Mouse (Mus musculus): ENCODE results near the gene Tob2. TPM values are rescaled to one million over a fixed set of nuclear protein-coding genes. Genes with fewer than 3 reads are reported as not detected.

The Tob2 gene
- polyA plus RNA-seq, 1 experiment, result 21.0 TPM

DNA sequence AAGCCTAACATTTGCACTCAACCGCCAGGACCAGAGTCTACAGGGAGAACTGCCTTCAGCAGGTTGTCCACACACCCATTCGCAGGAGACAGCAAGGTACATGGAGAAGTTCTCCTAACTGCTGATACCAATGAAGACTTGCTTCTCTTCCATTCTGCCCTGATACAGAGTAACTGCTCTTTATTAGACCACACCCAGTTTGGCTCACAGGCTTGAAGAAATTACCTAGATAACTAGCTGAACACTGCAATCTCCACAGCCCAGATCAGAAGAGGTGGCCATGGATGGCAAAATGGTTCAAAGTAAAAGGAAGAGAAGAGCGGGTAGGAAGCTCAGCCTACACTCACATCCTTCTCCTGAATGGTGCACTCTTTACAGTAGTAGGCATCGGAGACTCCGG is 11.4 kb upstream of the Tob2 start:
- no peak for TF ChIP-seq CTCF (IDR thresholded peaks at IDR 0.05; ENCODE audit: extremely low read depth, insufficient read depth, low read length)
- no peak for TF ChIP-seq POLR2A (IDR thresholded peaks at IDR 0.05; ENCODE audit: extremely low read depth, insufficient read depth, low read length)
- Histone ChIP-seq H3K4me3 (ENCODE audit: insufficient read depth, low read length) (no peak overlapping the region), H3K4me1 (ENCODE audit: control insufficient read depth, insufficient read depth, low read length) (no peaks in the 10 kb centered on the region), H3K27ac (ENCODE audit: insufficient read depth, low read length) (no peak overlapping the region)

DNA sequence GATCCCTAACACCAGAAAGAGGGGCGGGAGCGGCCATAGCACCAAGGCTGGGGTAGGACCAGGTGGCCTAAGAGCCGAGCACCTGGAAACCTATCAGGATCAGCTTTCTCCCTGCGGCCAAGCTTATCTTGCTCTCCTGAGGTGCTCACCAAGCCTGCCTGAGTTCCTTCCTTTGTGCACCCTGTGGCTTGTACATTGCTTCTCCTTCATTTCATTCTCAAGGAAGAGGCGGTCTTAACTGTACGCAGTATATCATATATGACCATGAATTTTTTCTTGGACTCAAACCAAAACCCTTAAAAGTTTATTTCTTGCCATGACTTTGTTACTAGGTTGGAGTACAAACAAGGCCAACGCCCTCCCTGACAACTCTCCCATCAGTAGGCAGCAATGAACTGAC is 5.6 kb upstream of the Tob2 start:
- Histone ChIP-seq H3K27ac (ENCODE audit: insufficient read depth, low read length) (no peak overlapping the region), H3K4me3 (ENCODE audit: insufficient read depth, low read length) (no peak overlapping the region), H3K4me1 (ENCODE audit: control insufficient read depth, insufficient read depth, low read length) (no peaks in the 10 kb centered on the region)
- no peak for TF ChIP-seq POLR2A (IDR thresholded peaks at IDR 0.05; ENCODE audit: extremely low read depth, insufficient read depth, low read length)
- TF ChIP-seq CTCF (IDR thresholded peaks at IDR 0.05; ENCODE audit: extremely low read depth, insufficient read depth, low read length), result no peak

DNA sequence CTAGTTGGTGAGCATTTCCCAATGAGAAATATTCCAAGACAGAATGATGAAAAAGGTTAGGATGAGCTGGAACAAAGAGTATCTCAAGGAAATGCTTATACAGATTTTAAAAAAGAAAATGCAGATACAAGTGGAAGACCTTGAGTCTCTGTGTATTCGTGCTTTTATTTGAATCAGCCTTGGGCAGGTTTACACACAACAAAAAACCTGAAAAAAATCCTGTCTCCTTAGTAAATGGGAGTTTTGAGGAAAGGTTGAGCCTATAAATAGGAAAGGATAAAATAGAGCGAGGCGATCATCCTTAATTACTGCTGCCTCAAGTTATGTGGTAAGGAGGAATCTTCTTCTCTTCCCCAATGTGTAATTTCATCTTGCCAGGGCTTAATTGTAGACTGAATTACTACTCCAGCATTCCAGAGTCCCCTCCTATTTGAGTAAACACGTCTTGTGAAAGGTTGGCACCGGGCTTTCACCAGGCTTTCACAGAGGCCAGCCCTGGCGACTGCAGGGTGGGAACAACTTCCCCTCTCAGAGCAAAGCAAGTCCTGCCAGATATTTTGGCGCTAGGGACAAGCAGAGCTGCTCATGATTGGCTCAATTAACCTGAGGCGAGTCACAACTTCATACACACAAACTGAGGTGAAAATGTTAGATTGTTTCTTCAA is 2.0 kb upstream of the Tob2 start:
- Histone ChIP-seq H3K27ac (ENCODE audit: insufficient read depth, low read length) (peak overlapping the region; percentile 61), H3K4me3 (ENCODE audit: insufficient read depth, low read length) (no peak overlapping the region; the same call in 1 of the 2 replicates), H3K4me1 (ENCODE audit: control insufficient read depth, insufficient read depth, low read length) (no peaks in the 10 kb centered on the region)
- no peak for TF ChIP-seq POLR2A (IDR thresholded peaks at IDR 0.05; ENCODE audit: extremely low read depth, insufficient read depth, low read length)
- TF ChIP-seq CTCF (IDR thresholded peaks at IDR 0.05; ENCODE audit: extremely low read depth, insufficient read depth, low read length), result no peak

DNA sequence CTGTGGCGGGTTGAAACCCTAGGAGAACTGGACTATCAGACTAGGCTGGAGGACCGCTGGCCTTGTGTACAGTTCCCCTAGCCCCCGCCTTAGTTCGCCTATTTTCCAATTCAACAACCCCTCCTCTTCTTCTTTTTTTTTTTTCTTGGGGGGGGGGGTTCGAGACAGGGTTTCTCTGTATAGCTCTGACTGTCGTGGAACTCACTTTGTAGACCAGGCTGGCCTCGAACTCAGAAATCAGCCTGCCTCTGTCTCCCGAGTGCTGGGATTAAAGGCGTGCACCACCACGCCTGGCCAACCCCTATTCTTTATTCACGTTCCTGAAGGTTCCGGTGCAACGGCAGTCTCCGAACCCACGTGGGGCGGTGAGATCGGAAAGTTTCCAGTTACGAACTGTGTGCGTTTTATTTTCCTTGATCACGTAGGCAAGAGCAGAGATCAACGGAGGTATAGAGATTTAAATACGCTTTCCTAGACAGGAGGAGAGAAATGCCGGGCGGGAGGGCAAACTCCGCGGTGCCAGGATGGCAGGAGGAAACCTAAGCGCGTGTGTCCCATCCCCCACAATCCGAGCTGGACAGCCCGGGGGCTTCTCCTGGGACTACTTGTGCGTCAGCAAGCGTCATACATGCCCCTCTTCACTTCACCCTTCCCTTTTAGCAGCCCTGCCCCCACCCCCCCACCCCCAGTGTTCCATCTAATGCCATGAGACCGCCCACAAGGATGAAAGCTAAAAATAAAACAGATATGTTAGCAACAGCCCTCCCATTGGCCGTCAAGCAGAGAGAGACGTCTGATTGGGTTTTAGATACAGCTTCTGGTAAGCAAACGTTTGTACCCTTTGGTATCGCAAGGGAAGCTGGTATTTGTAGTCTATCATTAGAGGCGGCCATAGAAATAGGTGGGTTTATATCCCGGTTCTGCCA is 997 bp upstream of the Tob2 start:
- peak overlapping the region; percentile 95 for H3K27ac ChIP-seq (ENCODE audit: insufficient read depth, low read length)
- TF ChIP-seq POLR2A (IDR thresholded peaks at IDR 0.05; ENCODE audit: extremely low read depth, insufficient read depth, low read length) (no peak), CTCF (IDR thresholded peaks at IDR 0.05; ENCODE audit: extremely low read depth, insufficient read depth, low read length) (no peak)
- H3K4me3 ChIP-seq (ENCODE audit: insufficient read depth, low read length), result peak overlapping the region; percentile 84
- 0 out of 2 replicates have a peak, but pooled peaks cover 2% of the 10 kb centered on the region for H3K4me1 ChIP-seq (ENCODE audit: control insufficient read depth, insufficient read depth, low read length)

DNA sequence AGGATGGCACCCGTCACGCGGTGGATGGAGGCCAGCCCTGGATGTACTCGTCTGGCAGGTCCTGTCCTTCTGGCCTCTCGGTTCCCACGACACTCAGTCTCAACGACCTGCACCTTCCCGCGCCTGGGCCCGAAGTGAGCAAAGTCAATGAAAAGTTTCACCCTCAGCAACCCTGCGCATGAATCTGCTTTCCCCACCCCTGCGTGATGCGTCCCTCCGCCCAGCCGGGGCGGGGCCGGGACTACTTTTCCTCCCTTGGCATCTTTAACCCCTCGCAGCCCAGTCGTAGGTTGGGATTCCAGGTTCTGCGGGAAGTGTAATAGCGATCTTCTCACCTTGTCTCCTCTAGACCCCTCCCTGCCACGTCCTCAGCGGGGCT is 469 bp downstream of the Tob2 start:
- Histone ChIP-seq H3K27ac (ENCODE audit: insufficient read depth, low read length) (peak overlapping the region; percentile 95), H3K4me3 (ENCODE audit: insufficient read depth, low read length) (peak overlapping the region; percentile 84), H3K4me1 (ENCODE audit: control insufficient read depth, insufficient read depth, low read length) (0 out of 2 replicates have a peak, but pooled peaks cover 2% of the 10 kb centered on the region)
- TF ChIP-seq CTCF (IDR thresholded peaks at IDR 0.05; ENCODE audit: extremely low read depth, insufficient read depth, low read length) (no peak), POLR2A (IDR thresholded peaks at IDR 0.05; ENCODE audit: extremely low read depth, insufficient read depth, low read length) (peak; percentile 99)

- H3K27ac ChIP-seq (ENCODE audit: insufficient read depth, low read length), result peak overlapping the region; percentile 95
- 0 out of 2 replicates have a peak, but pooled peaks cover 2% of the 10 kb centered on the region for H3K4me1 ChIP-seq (ENCODE audit: control insufficient read depth, insufficient read depth, low read length)
- peak overlapping the region; percentile 84 for H3K4me3 ChIP-seq (ENCODE audit: insufficient read depth, low read length)
- TF ChIP-seq CTCF (IDR thresholded peaks at IDR 0.05; ENCODE audit: extremely low read depth, insufficient read depth, low read length) (no peak), POLR2A (IDR thresholded peaks at IDR 0.05; ENCODE audit: extremely low read depth, insufficient read depth, low read length) (no peak)
These were observed 876 bp downstream of the Tob2 start for GRCm38 (mm10) chr15:81857724-81858116.

GRCm38 (mm10) chr15:81856938-81857723 is 1.5 kb downstream of the Tob2 start:
- Histone ChIP-seq H3K27ac (ENCODE audit: insufficient read depth, low read length) (peak overlapping the region; percentile 95), H3K4me1 (ENCODE audit: control insufficient read depth, insufficient read depth, low read length) (0 out of 2 replicates have a peak, but pooled peaks cover 2% of the 10 kb centered on the region), H3K4me3 (ENCODE audit: insufficient read depth, low read length) (peak overlapping the region; percentile 84)
- no peak for TF ChIP-seq POLR2A (IDR thresholded peaks at IDR 0.05; ENCODE audit: extremely low read depth, insufficient read depth, low read length)
- TF ChIP-seq CTCF (IDR thresholded peaks at IDR 0.05; ENCODE audit: extremely low read depth, insufficient read depth, low read length), result no peak

DNA sequence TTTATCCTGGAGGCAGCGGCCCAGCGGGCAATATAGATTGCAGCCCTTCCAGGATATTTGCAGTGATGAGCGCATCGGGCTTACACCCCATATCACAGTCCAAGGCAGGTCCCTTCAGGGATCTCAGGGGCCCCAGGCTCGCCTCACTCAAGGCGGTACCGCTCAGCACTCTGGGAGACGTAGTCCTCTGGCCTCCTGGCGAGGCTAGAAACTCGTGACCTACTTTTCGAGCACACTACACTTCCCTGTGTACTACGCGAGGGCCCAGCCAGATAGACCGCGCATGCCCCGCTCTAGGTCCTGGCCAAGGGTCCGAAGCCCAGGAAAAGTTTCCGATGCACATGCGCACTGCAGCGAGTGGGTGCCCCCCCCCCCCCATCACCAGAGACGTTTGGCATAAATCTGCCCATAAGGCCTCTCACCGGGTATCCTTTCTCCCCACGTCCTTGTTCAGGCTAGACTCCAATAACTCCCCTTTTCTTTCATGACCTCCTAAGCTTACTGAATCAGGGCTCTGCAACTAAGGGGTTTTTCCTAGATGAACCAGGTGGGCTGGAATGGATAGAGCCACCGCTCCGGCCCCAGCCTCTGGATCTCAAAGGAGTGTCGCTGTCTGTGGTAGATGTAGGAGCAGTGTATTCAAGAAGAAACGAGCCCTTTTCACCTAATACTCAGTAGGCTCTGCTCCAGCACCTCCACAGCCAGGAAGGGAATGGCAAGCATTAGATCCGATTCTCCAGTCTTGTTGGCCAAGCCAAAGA is 2.4 kb downstream of the Tob2 start:
- Histone ChIP-seq H3K4me3 (ENCODE audit: insufficient read depth, low read length) (peak overlapping the region; percentile 84), H3K27ac (ENCODE audit: insufficient read depth, low read length) (peak overlapping the region; percentile 42), H3K4me1 (ENCODE audit: control insufficient read depth, insufficient read depth, low read length) (0 out of 2 replicates have a peak, but pooled peaks cover 2% of the 10 kb centered on the region)
- peak; percentile 50 for TF ChIP-seq POLR2A (IDR thresholded peaks at IDR 0.05; ENCODE audit: extremely low read depth, insufficient read depth, low read length)
- no peak for TF ChIP-seq CTCF (IDR thresholded peaks at IDR 0.05; ENCODE audit: extremely low read depth, insufficient read depth, low read length)
